In the genomic region with DNA sequence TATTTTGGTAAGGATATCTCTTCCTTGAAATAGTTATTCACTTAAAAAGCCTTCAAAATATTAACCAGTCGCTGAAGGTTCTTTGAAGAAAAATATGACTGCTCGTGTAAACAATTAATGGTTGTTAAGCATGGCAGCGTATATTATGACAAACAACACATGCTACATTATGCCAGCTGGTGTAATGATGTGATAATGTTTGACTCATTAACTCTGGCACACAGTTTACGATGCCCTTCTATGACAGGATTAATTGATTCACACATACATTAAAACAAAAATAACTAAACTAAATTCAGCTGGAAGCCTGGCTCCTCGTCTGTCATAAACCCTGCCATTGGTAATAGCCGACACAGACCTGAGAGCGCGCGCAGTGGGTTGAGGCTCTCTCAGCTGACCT, we compare ENCODE assay signal across 24 mouse cellular contexts. TPM values are rescaled to one million over a fixed set of nuclear protein-coding genes. Genes with fewer than 3 reads are reported as not detected.
DNase-seq lines count a peak whose midpoint lies in the region; ATAC-seq and TF ChIP-seq lines count a peak whose summit lies in the region.
"Had no signal": no experiment of that assay in that cellular context is flagged by ENCODE, and none has a peak within 500 bp of the region (broad histone marks: within the 10 kb centered on the region; RNA-seq: fewer than 3 reads in every experiment).

No protein-coding gene starts in this region.

- H3K36me3 ChIP-seq in forebrain, embryonic 14.5 days (ENCODE audit: control insufficient read depth, insufficient read depth, low read length), result no peaks in the 10 kb centered on the region
- no peaks in the 10 kb centered on the region for H3K36me3 ChIP-seq in forebrain, embryonic 12.5 days (replicated peaks)
- H3K36me3 ChIP-seq in hindbrain, embryonic 15.5 days, result no peaks in the 10 kb centered on the region
- H3K36me3 ChIP-seq in hindbrain, embryonic 13.5 days, result no peaks in the 10 kb centered on the region
- H3K36me3 ChIP-seq in neural tube, embryonic 14.5 days (ENCODE audit: control insufficient read depth, insufficient read depth, low read length), result no peaks in the 10 kb centered on the region
- no peaks in the 10 kb centered on the region for H3K36me3 ChIP-seq in kidney, embryonic 14.5 days (ENCODE audit: control insufficient read depth, insufficient read depth, low read length)
- H3K36me3 ChIP-seq: G1E had no signal

- H3K4me1 ChIP-seq in forebrain, embryonic 14.5 days (ENCODE audit: control insufficient read depth, insufficient read depth, low read length), result peaks cover 2% of the 10 kb centered on the region; the same call in 1 of the 2 replicates
- no peaks in the 10 kb centered on the region for H3K4me1 ChIP-seq in forebrain, embryonic 12.5 days
- no peaks in the 10 kb centered on the region for H3K4me1 ChIP-seq in hindbrain, embryonic 15.5 days (replicated peaks)
- H3K4me1 ChIP-seq in hindbrain, embryonic 13.5 days (replicated peaks), result no peaks in the 10 kb centered on the region
- H3K4me1 ChIP-seq in neural tube, embryonic 14.5 days (ENCODE audit: control insufficient read depth, insufficient read depth, low read length), result no peaks in the 10 kb centered on the region
- no peaks in the 10 kb centered on the region for H3K4me1 ChIP-seq in kidney, embryonic 14.5 days (ENCODE audit: control insufficient read depth, insufficient read depth, low read length)

- H3K4me2 ChIP-seq in forebrain, embryonic 14.5 days (ENCODE audit: low read length), result no peak overlapping the region
- H3K4me2 ChIP-seq in forebrain, embryonic 12.5 days, result no peak overlapping the region
- no peak overlapping the region for H3K4me2 ChIP-seq in hindbrain, embryonic 15.5 days
- H3K4me2 ChIP-seq in hindbrain, embryonic 13.5 days, result no peak overlapping the region
- no peak overlapping the region for H3K4me2 ChIP-seq in neural tube, embryonic 14.5 days (ENCODE audit: low read depth, low read length)
- no peak overlapping the region for H3K4me2 ChIP-seq in kidney, embryonic 14.5 days (replicated peaks; ENCODE audit: low read depth, low read length)

- TF ChIP-seq POLR2A in brain, embryonic 14.5 days (IDR thresholded peaks at IDR 0.05; ENCODE audit: borderline replicate concordance, extremely low read depth, insufficient read depth, insufficient read length, poor library complexity, severe bottlenecking), result no peak

- H3K9me3 ChIP-seq in forebrain, embryonic 14.5 days (replicated peaks; ENCODE audit: control insufficient read depth, low read length), result no peaks in the 10 kb centered on the region
- H3K9me3 ChIP-seq in forebrain, embryonic 12.5 days, result no peaks in the 10 kb centered on the region
- no peaks in the 10 kb centered on the region for H3K9me3 ChIP-seq in hindbrain, embryonic 15.5 days
- no peaks in the 10 kb centered on the region for H3K9me3 ChIP-seq in hindbrain, embryonic 13.5 days
- no peaks in the 10 kb centered on the region for H3K9me3 ChIP-seq in neural tube, embryonic 14.5 days (ENCODE audit: control insufficient read depth, low read length)
- H3K9me3 ChIP-seq in kidney, embryonic 14.5 days (ENCODE audit: control insufficient read depth, low read length), result no peaks in the 10 kb centered on the region
- H3K9me3 ChIP-seq: G1E had no signal

- WGBS in forebrain, embryonic 14.5 days, result 56% methylated on average over 9 of the region's 9 CpGs
- WGBS in forebrain, embryonic 12.5 days, result 80% methylated on average over 9 of the region's 9 CpGs
- WGBS in hindbrain, embryonic 15.5 days, result 60% methylated on average over 9 of the region's 9 CpGs
- 59% methylated on average over 9 of the region's 9 CpGs for WGBS in hindbrain, embryonic 13.5 days
- WGBS in neural tube, embryonic 14.5 days, result 49% methylated on average over 9 of the region's 9 CpGs
- WGBS in kidney, embryonic 14.5 days, result 78% methylated on average over 9 of the region's 9 CpGs

- H3K27ac ChIP-seq in forebrain, embryonic 14.5 days (ENCODE audit: low read depth, low read length), result no peak overlapping the region
- no peak overlapping the region for H3K27ac ChIP-seq in forebrain, embryonic 12.5 days
- H3K27ac ChIP-seq in hindbrain, embryonic 15.5 days (replicated peaks), result no peak overlapping the region
- H3K27ac ChIP-seq in hindbrain, embryonic 13.5 days, result no peak overlapping the region
- H3K27ac ChIP-seq in neural tube, embryonic 14.5 days (ENCODE audit: low read depth, low read length), result no peak overlapping the region
- H3K27ac ChIP-seq in kidney, embryonic 14.5 days (ENCODE audit: low read depth, low read length), result no peak overlapping the region

- no peak for TF ChIP-seq CTCF in brain, embryonic 14.5 days (IDR thresholded peaks at IDR 0.05; ENCODE audit: borderline replicate concordance, extremely low read depth, insufficient read depth, insufficient read length)

- DNase-seq in forebrain, embryonic 14.5 days (ENCODE audit: low spot score), result peak; percentile 63
- no peak for DNase-seq in neural tube, embryonic 10.5 days (ENCODE audit: extremely low spot score, low spot score)
- peak; percentile 67 for DNase-seq in brain, embryonic 14.5 days (ENCODE audit: low read depth)
- DNase-seq: adrenal gland, adult 2 months; adrenal gland, adult 8-10 months; adrenal gland, postnatal 10 days; adrenal gland, postnatal 14 days; adrenal gland, postnatal 25 days; adrenal gland, postnatal 36 days; B cell, adult 2 months; cerebellum, adult 11 months; cerebellum, adult 11-12 months; cerebellum, adult 18-20 months had no signal

- no peak overlapping the region for H3K9ac ChIP-seq in forebrain, embryonic 14.5 days (ENCODE audit: low read length)
- H3K9ac ChIP-seq in forebrain, embryonic 12.5 days, result no peak overlapping the region
- no peak overlapping the region for H3K9ac ChIP-seq in hindbrain, embryonic 15.5 days
- no peak overlapping the region for H3K9ac ChIP-seq in hindbrain, embryonic 13.5 days
- H3K9ac ChIP-seq in neural tube, embryonic 14.5 days (replicated peaks; ENCODE audit: low read depth, low read length), result no peak overlapping the region
- no peak overlapping the region for H3K9ac ChIP-seq in kidney, embryonic 14.5 days (ENCODE audit: low read depth, low read length)

- peak; percentile 29; the same call in 1 of the 2 replicates for ATAC-seq in forebrain, embryonic 14.5 days
- no peak for ATAC-seq in forebrain, embryonic 12.5 days (ENCODE audit: low FRiP score)
- 0 out of 2 replicates have a peak, but pooled peaks have one; percentile 38 for ATAC-seq in hindbrain, embryonic 15.5 days (ENCODE audit: low FRiP score, low read depth)
- no peak for ATAC-seq in hindbrain, embryonic 13.5 days (ENCODE audit: low FRiP score)
- ATAC-seq in neural tube, embryonic 14.5 days (ENCODE audit: low read depth), result peak; percentile 56
- no peak for ATAC-seq in kidney, embryonic 14.5 days (ENCODE audit: low FRiP score, low TSS enrichment)
- ATAC-seq: activated CD4-positive, CD25-positive, alpha-beta regulatory T cell, adult 4 months; CD4-positive, CD25-positive, alpha-beta regulatory T cell, adult 4 months; Patski had no signal

- no peak overlapping the region for H3K4me3 ChIP-seq in forebrain, embryonic 14.5 days (ENCODE audit: low read depth, low read length)
- H3K4me3 ChIP-seq in forebrain, embryonic 12.5 days (replicated peaks), result no peak overlapping the region
- no peak overlapping the region for H3K4me3 ChIP-seq in hindbrain, embryonic 15.5 days
- H3K4me3 ChIP-seq in hindbrain, embryonic 13.5 days, result no peak overlapping the region
- H3K4me3 ChIP-seq in neural tube, embryonic 14.5 days (ENCODE audit: low read depth, low read length), result no peak overlapping the region
- no peak overlapping the region for H3K4me3 ChIP-seq in kidney, embryonic 14.5 days (ENCODE audit: low read length)

- H3K27me3 ChIP-seq in forebrain, embryonic 14.5 days (replicated peaks; ENCODE audit: control insufficient read depth, insufficient read depth, low read length), result no peaks in the 10 kb centered on the region
- H3K27me3 ChIP-seq in forebrain, embryonic 12.5 days, result no peaks in the 10 kb centered on the region
- H3K27me3 ChIP-seq in hindbrain, embryonic 15.5 days, result no peaks in the 10 kb centered on the region
- no peaks in the 10 kb centered on the region for H3K27me3 ChIP-seq in hindbrain, embryonic 13.5 days
- no peaks in the 10 kb centered on the region for H3K27me3 ChIP-seq in neural tube, embryonic 14.5 days (ENCODE audit: control insufficient read depth, insufficient read depth, low read length)
- H3K27me3 ChIP-seq in kidney, embryonic 14.5 days (ENCODE audit: control insufficient read depth, insufficient read depth, low read length), result no peaks in the 10 kb centered on the region
- H3K27me3 ChIP-seq: CH12.LX had no signal

RNA-seq across cellular contexts. Expression of a gene that starts 26.8 kb away (rescaled TPM):
- not detected in 2 replicates for polyA plus RNA-seq in forebrain, embryonic 14.5 days (2014; fragmentation: Nextera tagmentation; extraction: Ambion mirVana)
- polyA plus RNA-seq in forebrain, embryonic 12.5 days (2016; fragmentation: Nextera tagmentation; extraction: Ambion mirVana), result not detected in 2 replicates
- not detected in 2 replicates for polyA plus RNA-seq in hindbrain, embryonic 15.5 days (2015; fragmentation: Nextera tagmentation; extraction: Ambion mirVana)
- polyA plus RNA-seq in hindbrain, embryonic 13.5 days (2015; fragmentation: Nextera tagmentation; extraction: Ambion mirVana), result not detected in 2 replicates
- polyA plus RNA-seq in neural tube, embryonic 14.5 days (2014; fragmentation: Nextera tagmentation; extraction: Ambion mirVana), result not detected in 2 replicates
- not detected in 2 replicates for polyA plus RNA-seq in brain, embryonic 14.5 days (2012; rRNA removed)
- not detected in 2 replicates for polyA plus RNA-seq in kidney, embryonic 14.5 days (2014; fragmentation: Nextera tagmentation; extraction: Ambion mirVana)
- polyA plus RNA-seq: adrenal gland, adult 2 months; C2C12; G1E; Patski had no signal

RNA-seq across cellular contexts. Expression of a gene that starts 37.8 kb away (rescaled TPM):
- 0.08 TPM in 1 of 2 replicates, not detected in the other for polyA plus RNA-seq in forebrain, embryonic 14.5 days (2014; fragmentation: Nextera tagmentation; extraction: Ambion mirVana)
- 0.05 TPM in 1 of 2 replicates, not detected in the other for polyA plus RNA-seq in forebrain, embryonic 12.5 days (2016; fragmentation: Nextera tagmentation; extraction: Ambion mirVana)
- polyA plus RNA-seq in hindbrain, embryonic 15.5 days (2015; fragmentation: Nextera tagmentation; extraction: Ambion mirVana), result not detected in 2 replicates
- not detected in 2 replicates for polyA plus RNA-seq in hindbrain, embryonic 13.5 days (2015; fragmentation: Nextera tagmentation; extraction: Ambion mirVana)
- polyA plus RNA-seq in neural tube, embryonic 14.5 days (2014; fragmentation: Nextera tagmentation; extraction: Ambion mirVana), result not detected in 2 replicates
- polyA plus RNA-seq in brain, embryonic 14.5 days (2012; rRNA removed), result not detected in 2 replicates
- not detected in 2 replicates for polyA plus RNA-seq in kidney, embryonic 14.5 days (2014; fragmentation: Nextera tagmentation; extraction: Ambion mirVana)
- polyA plus RNA-seq: activated CD4-positive, CD25-positive, alpha-beta regulatory T cell, adult 4 months; adrenal gland, adult 2 months; CD4-positive, CD25-positive, alpha-beta regulatory T cell, adult 4 months; G1E; Patski had no signal

Comparison
In these comparisons a context has a peak if more than half of its experiments do, and no peak if none do; other contexts are left out.
1. ATAC-seq: peak in forebrain, embryonic 14.5 days (single experiment), hindbrain, embryonic 15.5 days (single experiment) and neural tube, embryonic 14.5 days (single experiment); none in forebrain, embryonic 12.5 days (single experiment), hindbrain, embryonic 13.5 days (single experiment) and kidney, embryonic 14.5 days (single experiment).